ENCODE assay signal across 19 mouse cellular contexts in genomic region chr5:85285856-85286255, GRCm38 (mm10).
"Had no signal": no experiment of that assay in that cellular context is flagged by ENCODE, and none has a peak within 500 bp of the region (broad histone marks: within the 10 kb centered on the region; RNA-seq: fewer than 3 reads in every experiment).

No protein-coding gene starts in this region.

- H3K4me2 ChIP-seq: limb, embryonic 13.5 days; liver, embryonic 12.5 days; liver, embryonic 15.5 days; lung, embryonic 15.5 days; midbrain, embryonic 11.5 days; neural tube, embryonic 12.5 days; neural tube, embryonic 15.5 days had no signal

- H3K36me3 ChIP-seq: limb, embryonic 10.5 days; limb, embryonic 13.5 days; liver, embryonic 12.5 days; liver, embryonic 15.5 days; lung, embryonic 15.5 days; neural tube, embryonic 12.5 days; neural tube, embryonic 15.5 days had no signal

- H3K27me3 ChIP-seq: limb, embryonic 13.5 days; liver, embryonic 12.5 days; liver, embryonic 15.5 days; lung, embryonic 15.5 days; neural tube, embryonic 12.5 days; neural tube, embryonic 15.5 days had no signal

- H3K27ac ChIP-seq: kidney, postnatal 0 days; limb, embryonic 10.5 days; limb, embryonic 13.5 days; liver, embryonic 12.5 days; liver, embryonic 15.5 days; lung, embryonic 15.5 days; neural tube, embryonic 12.5 days; neural tube, embryonic 15.5 days; stomach, postnatal 0 days had no signal

- H3K9ac ChIP-seq: limb, embryonic 13.5 days; liver, embryonic 12.5 days; liver, embryonic 15.5 days; lung, embryonic 15.5 days; neural tube, embryonic 12.5 days; neural tube, embryonic 15.5 days had no signal

- ATAC-seq: intestine, postnatal 0 days; liver, embryonic 12.5 days had no signal

- DNase-seq: kidney, adult 2 months; kidney, postnatal 25 days; liver; lung, adult 18-20 months; lung, postnatal 14 days; lung, postnatal 4 days; midbrain, embryonic 14.5 days; thymus, postnatal 25 days had no signal

- H3K4me1 ChIP-seq: limb, embryonic 10.5 days; limb, embryonic 13.5 days; liver, embryonic 12.5 days; liver, embryonic 15.5 days; lung, embryonic 15.5 days; neural tube, embryonic 12.5 days; neural tube, embryonic 15.5 days had no signal

- H3K4me3 ChIP-seq: limb, embryonic 10.5 days; limb, embryonic 13.5 days; liver, embryonic 12.5 days; liver, embryonic 15.5 days; lung, embryonic 15.5 days; neural tube, embryonic 12.5 days; neural tube, embryonic 15.5 days had no signal

- H3K9me3 ChIP-seq: limb, embryonic 10.5 days; limb, embryonic 13.5 days; liver, embryonic 12.5 days; liver, embryonic 15.5 days; lung, embryonic 15.5 days; neural tube, embryonic 12.5 days; neural tube, embryonic 15.5 days had no signal
